Mouse (Mus musculus) liver, embryonic 14.5 days (tissue): ENCODE measurements around the gene Olfr1356. TPM values are rescaled to one million over a fixed set of nuclear protein-coding genes. Genes with fewer than 3 reads are reported as not detected.
"Not testable (repeated sequence)": the region's sequence is repeated elsewhere in the genome, so short reads cannot be mapped to it uniquely, and the experiment has no call there.

Source experiments
- ATAC-seq: fragments of 200-750 bp; cut with Nextera tagmentation; 2 replicates; pipeline ENCODE4 v1.8.0; 2017; ENCODE audit warnings: moderate number of reproducible peaks, mild to moderate bottlenecking, moderate library complexity; ENCODE audit not compliant: insufficient read depth
- DNase-seq, 3 experiments: peaks; one replicate each; pipeline ENCODE4 v3.0.0-alpha.2; 2012 to 2013; ENCODE audit warnings: low read depth in 3 of 3, low spot score in 3 of 3
- H3K27ac ChIP-seq: fragments of 300-500 bp; sonication (generic); 2 replicates; pipeline ENCODE4 v1.5.1; 2014; ENCODE audit warnings: moderate library complexity, mild to moderate bottlenecking, control low read depth, inconsistent platforms
- H3K27me3 ChIP-seq: fragments of 300-500 bp; sonication (generic); 2 replicates; pipeline ENCODE4 v1.6.1; 2014; ENCODE audit warnings: mild to moderate bottlenecking, low read length, moderate library complexity; ENCODE audit not compliant: control insufficient read depth, insufficient read depth
- H3K36me3 ChIP-seq: fragments of 300-500 bp; sonication (generic); replicated peaks from 2 replicates; pipeline ENCODE4 v1.6.1; 2014; ENCODE audit warnings: low read depth; ENCODE audit not compliant: control insufficient read depth, insufficient read depth
- H3K4me1 ChIP-seq, 2 experiments: fragments of 200-500 bp in 1 of 2; fragments of 300-500 bp in 1 of 2; sonication (generic) in 1 of 2; replicated peaks; 2 replicates each; pipeline ENCODE4 v1.6.1; 2012 to 2014; ENCODE audit warnings: antibody characterized with exemption in 1 of 2, inconsistent platforms in 1 of 2, low read length in 1 of 2; ENCODE audit not compliant: control insufficient read depth in 2 of 2, insufficient read depth in 2 of 2
- H3K4me2 ChIP-seq: fragments of 300-500 bp; sonication (generic); 2 replicates; pipeline ENCODE4 v1.6.1; 2014; ENCODE audit warnings: low read depth, mild to moderate bottlenecking, control low read depth, moderate library complexity
- H3K4me3 ChIP-seq, 2 experiments: fragments of 200-500 bp in 1 of 2; fragments of 300-500 bp in 1 of 2; sonication (generic) in 1 of 2; 2 replicates each; pipeline ENCODE4 v1.5.1; 2012 to 2014; ENCODE audit warnings: low read depth in 2 of 2, low read length in 2 of 2, mild to moderate bottlenecking in 2 of 2, control low read depth in 1 of 2, inconsistent platforms in 1 of 2, moderate library complexity in 1 of 2; ENCODE audit not compliant: insufficient read depth in 1 of 2
- H3K9ac ChIP-seq: fragments of 300-500 bp; sonication (generic); replicated peaks from 2 replicates; pipeline ENCODE4 v1.6.1; 2014; ENCODE audit warnings: mild to moderate bottlenecking, control low read depth, moderate library complexity
- H3K9me3 ChIP-seq: fragments of 300-500 bp; sonication (generic); 2 replicates; pipeline ENCODE4 v1.6.1; 2016; ENCODE audit warnings: low read length, mixed read lengths; ENCODE audit not compliant: control insufficient read depth
- CTCF ChIP-seq: IDR thresholded peaks from 2 replicates; pipeline ENCODE4 v1.5.1; 2016; ENCODE audit warnings: antibody characterized with exemption, low read depth, control low read depth
- EP300 ChIP-seq: IDR thresholded peaks from 2 replicates; pipeline ENCODE4 v1.6.1; 2016; ENCODE audit warnings: antibody characterized with exemption, low read depth
- WGBS: fragments of 180-500 bp; shearing (Covaris S2); extraction: QIAGEN DNeasy Blood & Tissue Kit; methylation state at CpG from one replicate; pipeline ENCODE4 v1.1.7; 2014; ENCODE audit not compliant: insufficient replicate concordance; 5-methylcytosine and 5-hydroxymethylcytosine counted together
- polyA plus RNA-seq, 2 experiments: library from polyadenylated mRNA; depleted of rRNA in 1 of 2; stranded (reverse) in 1 of 2; unstranded in 1 of 2; fragments of >200 nt; fragmentation: Nextera tagmentation in 1 of 2; extraction: Ambion mirVana in 1 of 2; gene quantifications; 2 replicates each; pipeline versions ENCODE4 v1.2.1 to v1.2.3; 2012 to 2014

The Olfr1356 gene
- not detected in 2 replicates for polyA plus RNA-seq (2012; rRNA removed)
- polyA plus RNA-seq (2014; fragmentation: Nextera tagmentation; extraction: Ambion mirVana) = not detected in 2 replicates

DNA sequence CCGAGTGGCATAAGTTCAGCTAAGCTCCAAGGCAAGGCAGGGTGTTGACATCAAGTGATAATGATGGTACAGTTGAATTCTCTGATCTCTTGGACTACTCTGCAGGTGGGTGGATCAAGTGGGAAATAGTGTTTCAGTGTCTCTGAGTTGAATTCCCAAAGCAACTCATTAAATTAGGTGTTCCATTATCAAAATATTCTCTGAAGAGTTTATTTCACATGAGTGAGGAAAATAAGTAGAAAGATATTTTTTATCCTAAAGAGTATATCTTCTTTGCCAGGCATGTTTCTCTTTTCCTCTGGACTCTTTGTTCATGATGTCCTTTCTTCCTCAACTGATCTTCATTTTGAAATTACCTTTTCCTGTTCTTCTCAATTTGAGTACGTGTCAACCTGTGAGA is at the start of gene Olfr1356:
Gene Olfr1356 (minus strand): TSS at position 101 of the 400 bp plus-strand sequence.
- DNase-seq (no peak), ATAC-seq (no peak)
- H3K9ac ChIP-seq = no peak within 1 kb of the TSS
- no peaks in the 10 kb centered on the region for H3K36me3 ChIP-seq
- H3K9me3 ChIP-seq = no peaks in the 10 kb centered on the region
- H3K4me3 ChIP-seq = no peak within 1 kb of the TSS
- no peaks in the 10 kb centered on the region for H3K4me1 ChIP-seq
- no peaks in the 10 kb centered on the region for H3K27me3 ChIP-seq
- 51% methylated on average over 2 of the region's 2 CpGs for WGBS
- no peak within 1 kb of the TSS for H3K4me2 ChIP-seq
- TF ChIP-seq CTCF (no peak), EP300 (no peak)
- H3K27ac ChIP-seq = no peak within 1 kb of the TSS

DNA sequence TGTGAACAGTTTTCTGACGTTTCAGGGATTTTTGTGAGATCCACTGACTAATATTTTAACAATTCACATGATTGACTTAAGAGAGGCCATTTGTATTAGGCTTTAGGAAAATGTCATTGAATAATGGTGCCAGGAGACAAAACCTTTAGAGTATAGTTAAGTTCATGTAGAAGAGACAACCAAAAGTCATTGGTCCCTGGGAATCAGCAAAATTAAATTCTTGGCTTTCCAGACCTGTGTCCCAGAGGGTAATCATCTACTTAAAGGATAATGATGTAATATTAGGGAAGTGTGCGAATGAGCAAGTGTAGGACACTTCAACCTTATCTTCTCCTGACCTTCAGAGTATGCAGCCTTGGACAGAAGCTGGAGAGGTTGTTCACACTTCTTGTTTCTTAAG is 23.3 kb upstream of the Olfr1356 start, which contains the start of gene Olfr1355:
Gene Olfr1355 (plus strand): TSS at position 301 of the 400 bp plus-strand sequence.
- Histone ChIP-seq H3K4me1 (no peaks in the 10 kb centered on the region), H3K27me3 (no peaks in the 10 kb centered on the region), H3K4me3 (no peak within 1 kb of the TSS), H3K9ac (no peak within 1 kb of the TSS), H3K9me3 (no peaks in the 10 kb centered on the region), H3K4me2 (no peak within 1 kb of the TSS), H3K27ac (no peak within 1 kb of the TSS), H3K36me3 (no peaks in the 10 kb centered on the region)
- DNase-seq = no peak
- no peak for ATAC-seq
- 29% methylated on average over 2 of the region's 2 CpGs for WGBS
- no peak for TF ChIP-seq EP300
- no peak for TF ChIP-seq CTCF

DNA sequence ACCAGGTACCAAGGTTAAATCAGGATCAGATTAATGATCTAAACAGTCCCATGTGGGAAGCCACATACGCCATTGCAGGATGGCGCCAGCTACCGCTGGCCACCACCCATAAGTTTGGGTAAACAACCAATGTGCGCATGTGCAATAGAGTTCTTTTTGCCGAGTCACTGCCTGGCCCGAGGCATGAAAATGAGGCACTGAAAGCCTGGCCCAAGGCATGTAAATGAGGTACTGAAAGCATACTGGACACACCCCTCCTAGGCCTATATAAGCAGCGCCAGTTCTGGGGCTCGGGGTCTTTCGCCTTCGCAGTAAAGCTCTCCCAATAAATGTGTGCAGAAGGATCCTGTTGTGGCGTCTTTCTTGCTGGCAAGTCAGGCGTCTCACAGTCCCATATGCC is 11.5 kb downstream of the Olfr1356 start:
- not testable (repeated sequence) for H3K27me3 ChIP-seq, H3K9me3 ChIP-seq, H3K27ac ChIP-seq, H3K4me3 ChIP-seq, H3K4me2 ChIP-seq, H3K36me3 ChIP-seq, ATAC-seq, DNase-seq, H3K9ac ChIP-seq, H3K4me1 ChIP-seq
- 67% methylated on average over 12 of the region's 12 CpGs for WGBS

DNA sequence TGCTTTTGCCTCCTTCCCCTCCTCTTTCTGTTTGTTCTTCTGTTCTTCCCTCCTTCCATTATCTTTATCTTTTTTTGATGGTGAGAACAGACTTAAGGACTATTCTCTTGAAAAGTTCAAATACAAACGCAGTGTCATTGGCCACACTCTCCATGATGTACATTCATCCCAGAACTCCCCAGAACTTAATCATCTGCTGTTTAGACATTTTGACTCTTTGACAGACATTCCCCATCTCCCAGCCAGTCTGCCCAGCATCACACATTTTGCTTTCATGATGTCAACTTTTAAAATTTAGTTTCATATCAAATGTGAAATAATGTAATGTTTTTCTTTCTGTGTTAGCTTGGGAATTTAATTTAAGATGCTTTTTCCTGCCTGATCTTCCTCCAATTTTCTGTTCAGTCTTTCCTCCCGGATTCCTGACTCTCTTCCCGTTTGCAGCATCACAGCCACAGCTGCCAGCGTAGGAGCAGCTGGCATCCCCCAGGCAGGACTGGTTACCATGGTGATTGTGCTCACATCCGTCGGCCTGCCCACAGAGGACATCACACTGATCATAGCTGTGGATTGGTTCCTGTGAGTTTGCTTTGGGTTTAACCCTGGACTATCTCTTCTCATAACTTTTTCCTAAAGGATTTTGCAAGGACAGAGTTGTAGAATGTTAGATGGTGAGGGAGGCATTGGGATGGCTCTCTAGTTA is 39.5 kb downstream of the Olfr1356 start:
- Histone ChIP-seq H3K4me3 (no peak overlapping the region), H3K4me1 (no peaks in the 10 kb centered on the region), H3K4me2 (no peak overlapping the region), H3K9me3 (no peaks in the 10 kb centered on the region), H3K9ac (no peak overlapping the region), H3K27ac (no peak overlapping the region), H3K27me3 (no peaks in the 10 kb centered on the region), H3K36me3 (no peaks in the 10 kb centered on the region)
- ATAC-seq (no peak), DNase-seq (no peak)
- 49% methylated on average over 6 of the region's 6 CpGs for WGBS
- no peak for TF ChIP-seq CTCF
- TF ChIP-seq EP300 = no peak

DNA sequence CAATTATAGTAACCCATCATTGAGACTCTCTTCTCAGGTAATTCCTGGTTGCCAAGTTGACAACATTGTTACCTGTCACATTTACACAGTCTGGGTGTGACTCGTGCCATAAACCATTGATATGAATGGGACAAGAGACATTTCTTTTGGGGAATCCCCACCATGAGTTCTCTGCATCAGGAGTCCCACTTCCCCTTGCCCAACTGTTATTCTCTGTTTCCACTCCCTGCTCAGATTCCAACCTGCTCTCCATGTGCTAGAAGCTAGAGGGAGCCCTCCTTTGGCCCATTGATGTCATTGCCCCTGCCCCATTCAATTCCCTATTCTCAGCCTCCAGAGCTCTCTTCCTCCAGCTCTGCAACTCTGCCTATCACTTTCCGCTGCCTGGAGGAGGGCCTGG is 50.5 kb downstream of the Olfr1356 start:
- Histone ChIP-seq H3K9ac (no peak overlapping the region), H3K36me3 (no peaks in the 10 kb centered on the region), H3K4me3 (no peak overlapping the region), H3K4me1 (no peaks in the 10 kb centered on the region), H3K27ac (no peak overlapping the region), H3K9me3 (no peaks in the 10 kb centered on the region), H3K4me2 (no peak overlapping the region), H3K27me3 (no peaks in the 10 kb centered on the region)
- DNase-seq (no peak), ATAC-seq (no peak)
- TF ChIP-seq EP300 = no peak
- TF ChIP-seq CTCF = no peak
- WGBS = 58% methylated on average over 2 of the region's 2 CpGs

Other genes with a start within 250 kb of the Olfr1356 start
- not detected in 2 replicates for gene Olfr1357, start 234.1 kb downstream of the Olfr1356 start, polyA plus RNA-seq (2012; rRNA removed)
- not detected in 2 replicates for gene Olfr1357, start 234.1 kb downstream of the Olfr1356 start, polyA plus RNA-seq (2014; fragmentation: Nextera tagmentation; extraction: Ambion mirVana)
- gene Casp14, start 133.9 kb downstream of the Olfr1356 start, polyA plus RNA-seq (2012; rRNA removed) = not detected in 2 replicates
- not detected in 2 replicates for gene Casp14, start 133.9 kb downstream of the Olfr1356 start, polyA plus RNA-seq (2014; fragmentation: Nextera tagmentation; extraction: Ambion mirVana)
- gene Ccdc105, start 99.1 kb downstream of the Olfr1356 start, polyA plus RNA-seq (2012; rRNA removed) = not detected in 2 replicates
- gene Ccdc105, start 99.1 kb downstream of the Olfr1356 start, polyA plus RNA-seq (2014; fragmentation: Nextera tagmentation; extraction: Ambion mirVana) = not detected in 2 replicates
- 0.19 and 0.21 TPM in 2 replicates for gene Slc1a6, start 71.7 kb downstream of the Olfr1356 start, polyA plus RNA-seq (2012; rRNA removed)
- 0.06 TPM in 1 of 2 replicates, not detected in the other for gene Slc1a6, start 71.7 kb downstream of the Olfr1356 start, polyA plus RNA-seq (2014; fragmentation: Nextera tagmentation; extraction: Ambion mirVana)
- not detected in 2 replicates for gene Olfr1355, start 23.4 kb upstream of the Olfr1356 start, polyA plus RNA-seq (2012; rRNA removed)
- not detected in 2 replicates for gene Olfr1355, start 23.4 kb upstream of the Olfr1356 start, polyA plus RNA-seq (2014; fragmentation: Nextera tagmentation; extraction: Ambion mirVana)
- gene Olfr1354, start 61.0 kb upstream of the Olfr1356 start, polyA plus RNA-seq (2012; rRNA removed) = not detected in 2 replicates
- not detected in 2 replicates for gene Olfr1354, start 61.0 kb upstream of the Olfr1356 start, polyA plus RNA-seq (2014; fragmentation: Nextera tagmentation; extraction: Ambion mirVana)
- gene Olfr8, start 98.5 kb upstream of the Olfr1356 start, polyA plus RNA-seq (2012; rRNA removed) = not detected in 2 replicates
- gene Olfr8, start 98.5 kb upstream of the Olfr1356 start, polyA plus RNA-seq (2014; fragmentation: Nextera tagmentation; extraction: Ambion mirVana) = not detected in 2 replicates
- not detected in 2 replicates for gene Olfr1353, start 111.1 kb upstream of the Olfr1356 start, polyA plus RNA-seq (2012; rRNA removed)
- gene Olfr1353, start 111.1 kb upstream of the Olfr1356 start, polyA plus RNA-seq (2014; fragmentation: Nextera tagmentation; extraction: Ambion mirVana) = not detected in 2 replicates
- not detected in 2 replicates for gene Olfr1352, start 128.9 kb upstream of the Olfr1356 start, polyA plus RNA-seq (2012; rRNA removed)
- not detected in 2 replicates for gene Olfr1352, start 128.9 kb upstream of the Olfr1356 start, polyA plus RNA-seq (2014; fragmentation: Nextera tagmentation; extraction: Ambion mirVana)
- not detected in 2 replicates for gene Olfr1351, start 160.3 kb upstream of the Olfr1356 start, polyA plus RNA-seq (2012; rRNA removed)
- not detected in 2 replicates for gene Olfr1351, start 160.3 kb upstream of the Olfr1356 start, polyA plus RNA-seq (2014; fragmentation: Nextera tagmentation; extraction: Ambion mirVana)
- not detected in 2 replicates for gene Olfr57, start 176.6 kb upstream of the Olfr1356 start, polyA plus RNA-seq (2012; rRNA removed)
- not detected in 2 replicates for gene Olfr57, start 176.6 kb upstream of the Olfr1356 start, polyA plus RNA-seq (2014; fragmentation: Nextera tagmentation; extraction: Ambion mirVana)
- 0.61 and 1.4 TPM in 2 replicates for gene 2610008E11Rik, start 245.4 kb upstream of the Olfr1356 start, polyA plus RNA-seq (2012; rRNA removed)
- gene 2610008E11Rik, start 245.4 kb upstream of the Olfr1356 start, polyA plus RNA-seq (2014; fragmentation: Nextera tagmentation; extraction: Ambion mirVana) = 2.7 and 3.4 TPM in 2 replicates